ENCODE assay signal across 8 mouse cellular contexts in genomic region chr10:85127395-85128287, GRCm38 (mm10). TPM values are rescaled to one million over a fixed set of nuclear protein-coding genes. Genes with fewer than 3 reads are reported as not detected.
DNase-seq lines count a peak whose midpoint lies in the region; ATAC-seq lines count a peak whose summit lies in the region.

TSS of gene Mterf2 (minus strand) at chr10:85128027.

- H3K36me3 ChIP-seq in intestine, embryonic 14.5 days (ENCODE audit: control insufficient read depth, insufficient read depth, low read length): peaks cover 12% of the 10 kb centered on the region

- intact Hi-C loops in left cerebral cortex, postnatal 14 days (cut with DNase I): no loop called here

- peak within 1 kb of the TSS; percentile 79 for H3K4me3 ChIP-seq in intestine, embryonic 14.5 days (ENCODE audit: low read depth, low read length)

- H3K4me2 ChIP-seq in intestine, embryonic 14.5 days (ENCODE audit: low read length): peak within 1 kb of the TSS; percentile 74

- peaks cover 11% of the 10 kb centered on the region for H3K4me1 ChIP-seq in intestine, embryonic 14.5 days (replicated peaks; ENCODE audit: control insufficient read depth, insufficient read depth, low read length)

- no peaks in the 10 kb centered on the region for H3K9me3 ChIP-seq in intestine, embryonic 14.5 days (ENCODE audit: control insufficient read depth, low read length)

- peak within 1 kb of the TSS; percentile 54 for H3K9ac ChIP-seq in intestine, embryonic 14.5 days (ENCODE audit: low read length)

- ATAC-seq in intestine, embryonic 14.5 days (replicated peaks; ENCODE audit: low FRiP score, low TSS enrichment, low read depth): peak; percentile 99

- H3K27me3 ChIP-seq in intestine, embryonic 14.5 days (replicated peaks; ENCODE audit: control insufficient read depth, insufficient read depth, low read length): no peaks in the 10 kb centered on the region

- H3K27ac ChIP-seq in intestine, embryonic 14.5 days (ENCODE audit: low read depth): no peak within 1 kb of the TSS

- peak; percentile 72 to 77 for DNase-seq in adrenal gland, adult 18-20 months (ENCODE audit: low spot score in 2 of 2)
- DNase-seq in embryo, embryonic 11 days: peak; percentile 99
- DNase-seq in gastrocnemius, postnatal 25 days: peak; percentile 94
- DNase-seq in intestine, embryonic 14.5 days (ENCODE audit: low spot score): peak; percentile 89
- DNase-seq in left cerebral cortex, postnatal 14 days (ENCODE audit: low spot score in 2 of 2): peak; percentile 97 to 99
- DNase-seq in mesoderm, embryonic 11.5 days (ENCODE audit: low read depth, low spot score): peak; percentile 97
- DNase-seq in right cerebral cortex, postnatal 36 days (ENCODE audit: low spot score in 2 of 2): peak; percentile 97 to 98
- peak; percentile 92 for DNase-seq in yolk sac, embryonic 10.5 days (ENCODE audit: low spot score)

- WGBS in intestine, embryonic 14.5 days: 8% methylated on average over 20 of the region's 20 CpGs

RNA-seq across cellular contexts. Expression of gene Mterf2, which starts in this region (rescaled TPM):
- 1 to 10 TPM; 2.6 to 8.2 TPM for total RNA-seq in adrenal gland, adult 18-20 months (2021)
- total RNA-seq in gastrocnemius, postnatal 25 days (2021): 10 to 100 TPM; 10.4 to 12.9 TPM
- 17.0 and 17.2 TPM in 2 replicates for polyA plus RNA-seq in intestine, embryonic 14.5 days (2014; fragmentation: Nextera tagmentation; extraction: Ambion mirVana)
- 10 to 100 TPM; 14.6 to 14.8 TPM for total RNA-seq in left cerebral cortex, postnatal 14 days (2021)
